Mouse (Mus musculus) lung, embryonic 14.5 days (tissue): ENCODE results near the gene Gdf5. TPM values are rescaled to one million over a fixed set of nuclear protein-coding genes. Genes with fewer than 3 reads are reported as not detected.

Experiments used
- ATAC-seq: fragments of 200-750 bp; cut with Nextera tagmentation; 2 replicates; pipeline ENCODE4 v1.8.0; 2017; ENCODE audit warnings: mild to moderate bottlenecking, moderate TSS enrichment, moderate library complexity; ENCODE audit not compliant: insufficient read depth
- DNase-seq: peaks from one replicate; pipeline ENCODE4 v3.0.0-alpha.2; 2015
- H3K27ac ChIP-seq: fragments of 300-500 bp; sonication (generic); 2 replicates; pipeline ENCODE4 v1.5.1; 2014; ENCODE audit warnings: low read depth, mild to moderate bottlenecking, moderate library complexity
- H3K27me3 ChIP-seq: fragments of 300-500 bp; sonication (generic); 2 replicates; pipeline ENCODE4 v1.6.1; 2014; ENCODE audit warnings: low read length, control low read depth; ENCODE audit not compliant: insufficient read depth
- H3K36me3 ChIP-seq: fragments of 300-500 bp; sonication (generic); 2 replicates; pipeline ENCODE4 v1.6.1; 2014; ENCODE audit warnings: control low read depth; ENCODE audit not compliant: insufficient read depth
- H3K4me1 ChIP-seq: fragments of 300-500 bp; sonication (generic); 2 replicates; pipeline ENCODE4 v1.6.1; 2014; ENCODE audit warnings: antibody characterized with exemption, control low read depth; ENCODE audit not compliant: insufficient read depth
- H3K4me2 ChIP-seq: fragments of 300-500 bp; sonication (generic); 2 replicates; pipeline ENCODE4 v1.6.1; 2014; ENCODE audit warnings: mild to moderate bottlenecking
- H3K4me3 ChIP-seq: fragments of 300-500 bp; sonication (generic); 2 replicates; pipeline ENCODE4 v1.5.1; 2014; ENCODE audit warnings: low read depth, low read length
- H3K9ac ChIP-seq: fragments of 300-500 bp; sonication (generic); 2 replicates; pipeline ENCODE4 v1.6.1; 2014
- H3K9me3 ChIP-seq: fragments of 300-500 bp; sonication (generic); 2 replicates; pipeline ENCODE4 v1.6.1; 2016; ENCODE audit warnings: low read depth, low read length, control low read depth
- CTCF ChIP-seq: IDR thresholded peaks from 2 replicates; pipeline ENCODE4 v1.5.1; 2016; ENCODE audit warnings: antibody characterized with exemption, low read depth
- WGBS: fragments of 180-500 bp; shearing (Covaris S2); extraction: QIAGEN DNeasy Blood & Tissue Kit; methylation state at CpG from one replicate; pipeline ENCODE4 v1.1.7; 2014; 5-methylcytosine and 5-hydroxymethylcytosine counted together
- polyA plus RNA-seq: library from polyadenylated mRNA; unstranded; fragments of >200 nt; fragmentation: Nextera tagmentation; extraction: Ambion mirVana; gene quantifications from 2 replicates; pipeline ENCODE4 v1.2.1, GENCODE M21; 2014

Gene Gdf5
- polyA plus RNA-seq, 1 experiment from 2014 or later, result 0.41 TPM

DNA sequence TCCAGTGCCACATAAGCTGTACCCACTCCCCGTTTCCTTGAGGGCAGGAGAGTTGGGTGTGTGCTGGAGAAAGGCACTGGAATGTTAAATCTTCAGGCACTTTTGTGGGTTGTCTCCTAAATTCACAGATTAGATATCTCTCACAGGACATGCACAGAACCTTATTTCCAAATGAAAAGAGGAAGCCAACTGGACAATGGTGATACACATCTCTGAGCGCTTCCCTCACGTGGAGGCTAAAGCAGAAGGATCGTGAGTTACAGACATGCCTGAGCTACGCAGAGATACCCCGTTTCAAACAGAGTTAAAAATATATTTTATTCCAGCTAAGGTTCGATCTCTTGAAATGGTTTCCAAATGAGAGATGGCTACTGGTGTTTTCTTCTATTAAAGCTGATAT is 22.0 kb downstream of the Gdf5 start:
- Histone ChIP-seq H3K9ac (no peak overlapping the region), H3K27me3 (no peaks in the 10 kb centered on the region), H3K4me3 (no peak overlapping the region), H3K4me1 (no peaks in the 10 kb centered on the region), H3K4me2 (no peak overlapping the region), H3K9me3 (no peaks in the 10 kb centered on the region), H3K36me3 (peaks cover 25% of the 10 kb centered on the region; the same call in 1 of the 2 replicates), H3K27ac (no peak overlapping the region)
- no peak for TF ChIP-seq CTCF
- ATAC-seq (no peak), DNase-seq (no peak)
- 90% methylated on average over 7 of the region's 7 CpGs for WGBS

DNA sequence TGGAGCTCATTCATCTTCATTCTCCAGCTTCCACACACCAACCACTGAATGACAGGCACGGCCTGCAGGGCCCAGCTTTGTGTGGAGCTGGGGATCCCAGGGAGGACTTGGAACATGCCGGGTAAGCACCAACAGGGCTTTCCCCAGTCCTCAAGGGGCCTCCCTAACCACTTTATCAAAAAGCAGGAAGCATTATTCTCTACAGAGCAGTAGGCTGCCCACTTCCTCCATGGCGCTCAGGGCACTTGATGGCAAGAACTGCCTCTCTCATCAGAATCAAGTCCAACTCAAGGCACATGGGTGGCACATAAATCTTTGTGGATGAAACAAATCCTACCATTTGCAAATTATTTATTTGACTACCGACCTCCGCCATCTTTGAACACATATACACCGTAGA is 30.5 kb downstream of the Gdf5 start:
- H3K9ac ChIP-seq, result no peak overlapping the region
- H3K27me3 ChIP-seq, result no peaks in the 10 kb centered on the region
- peaks cover 44% of the 10 kb centered on the region for H3K36me3 ChIP-seq
- no peak for DNase-seq
- no peak overlapping the region for H3K4me3 ChIP-seq
- 91% methylated on average over 6 of the region's 6 CpGs for WGBS
- no peak overlapping the region for H3K4me2 ChIP-seq
- TF ChIP-seq CTCF, result no peak
- H3K27ac ChIP-seq, result no peak overlapping the region
- no peak for ATAC-seq
- H3K9me3 ChIP-seq, result no peaks in the 10 kb centered on the region
- H3K4me1 ChIP-seq, result no peaks in the 10 kb centered on the region

DNA sequence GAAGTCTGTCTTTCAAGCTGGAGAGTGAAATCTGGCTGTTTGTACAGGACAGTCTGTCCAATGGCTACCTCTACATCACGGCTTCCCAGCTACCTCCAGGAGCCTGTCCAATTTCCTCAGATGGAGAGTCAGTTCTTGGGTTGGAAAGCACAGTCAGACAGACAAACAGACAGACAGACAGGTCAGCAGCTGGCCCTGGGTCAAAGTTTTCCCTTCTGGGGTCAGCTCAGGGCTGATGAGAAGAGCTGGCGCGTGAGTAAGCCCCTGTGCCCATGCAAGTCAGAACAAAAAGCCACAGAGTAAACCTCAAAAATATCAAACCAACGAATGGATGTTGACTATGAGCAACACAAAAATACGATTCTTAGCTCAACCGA is 41.5 kb downstream of the Gdf5 start:
- H3K27ac ChIP-seq, result no peak overlapping the region
- 89% methylated on average over 6 of the region's 6 CpGs for WGBS
- ATAC-seq, result no peak
- no peak for TF ChIP-seq CTCF
- no peak overlapping the region for H3K9ac ChIP-seq
- H3K4me3 ChIP-seq, result no peak overlapping the region
- no peaks in the 10 kb centered on the region for H3K9me3 ChIP-seq
- no peaks in the 10 kb centered on the region for H3K4me1 ChIP-seq
- DNase-seq, result no peak
- H3K27me3 ChIP-seq, result no peaks in the 10 kb centered on the region
- no peak overlapping the region for H3K4me2 ChIP-seq
- peaks cover 35% of the 10 kb centered on the region; the same call in 1 of the 2 replicates for H3K36me3 ChIP-seq

DNA sequence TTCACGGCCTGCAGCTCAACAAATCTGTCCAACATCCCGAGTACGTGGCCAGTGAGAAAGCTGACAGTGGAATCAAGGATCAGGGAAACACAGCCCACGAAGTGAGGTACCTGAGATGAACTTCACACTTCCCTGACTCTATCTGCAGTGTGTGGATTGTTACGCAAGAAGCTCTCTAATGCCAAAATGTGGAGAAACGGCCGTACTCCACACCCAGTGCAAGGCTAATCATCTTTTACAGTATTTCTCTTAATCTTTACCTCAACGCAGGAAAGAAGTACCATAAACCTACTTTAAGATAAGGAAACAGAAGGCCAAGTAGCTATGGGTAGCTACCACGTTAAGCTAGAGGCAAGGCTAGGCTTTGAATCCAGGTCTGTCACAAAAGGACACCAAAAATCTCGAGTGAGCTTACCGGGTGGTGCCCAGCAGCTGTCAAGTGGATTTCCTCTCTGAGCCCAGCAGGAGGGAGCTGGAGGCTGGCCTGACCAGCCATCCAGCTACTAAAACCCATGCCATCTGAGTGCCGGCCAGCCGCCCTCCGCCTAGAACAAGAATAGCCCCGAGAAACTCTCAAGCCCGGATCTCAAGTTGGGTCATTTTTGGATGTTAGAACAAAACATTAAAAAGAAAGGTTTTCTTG is 42.1 kb downstream of the Gdf5 start:
- H3K4me1 ChIP-seq, result no peaks in the 10 kb centered on the region
- no peak overlapping the region for H3K4me3 ChIP-seq
- peaks cover 37% of the 10 kb centered on the region; the same call in 1 of the 2 replicates for H3K36me3 ChIP-seq
- DNase-seq (no peak), ATAC-seq (no peak)
- no peak overlapping the region for H3K4me2 ChIP-seq
- H3K9me3 ChIP-seq, result no peaks in the 10 kb centered on the region
- 83% methylated on average over 16 of the region's 16 CpGs for WGBS
- no peak for TF ChIP-seq CTCF
- H3K9ac ChIP-seq, result no peak overlapping the region
- H3K27ac ChIP-seq, result no peak overlapping the region
- H3K27me3 ChIP-seq, result no peaks in the 10 kb centered on the region

DNA sequence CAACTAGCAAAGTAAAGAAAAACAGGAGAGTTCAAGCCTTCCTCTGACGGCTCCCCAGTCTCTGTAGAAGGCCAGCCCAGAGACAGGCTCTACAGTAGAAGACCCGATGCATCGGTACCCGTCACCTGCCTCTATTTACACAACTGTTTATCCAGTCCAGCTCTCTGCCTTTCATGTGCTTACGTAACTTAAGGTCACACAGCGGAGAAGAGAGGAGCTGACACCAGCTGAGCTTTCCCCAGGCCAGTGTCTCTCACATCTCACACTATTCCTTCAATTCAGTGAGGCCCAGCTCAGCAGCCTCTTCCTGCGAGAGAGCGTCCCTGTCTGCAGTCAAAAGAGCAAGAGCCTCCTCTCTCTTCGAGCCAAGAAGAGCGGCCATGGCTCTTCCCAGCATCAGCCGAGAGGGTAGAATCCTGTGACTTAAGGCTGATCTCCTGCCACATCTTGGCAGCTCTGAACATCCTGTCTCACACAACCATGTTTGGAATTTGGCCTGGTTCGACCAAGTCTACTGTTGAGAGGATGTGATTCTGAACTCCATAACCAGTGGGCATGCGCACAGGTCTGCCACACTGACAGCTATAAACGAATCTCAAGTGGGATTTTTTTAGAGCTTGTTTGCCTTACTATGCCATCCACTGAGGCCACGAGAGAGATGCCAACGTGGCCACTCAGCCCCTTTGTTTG is 50.0 kb downstream of the Gdf5 start:
- no peak overlapping the region for H3K9ac ChIP-seq

DNA sequence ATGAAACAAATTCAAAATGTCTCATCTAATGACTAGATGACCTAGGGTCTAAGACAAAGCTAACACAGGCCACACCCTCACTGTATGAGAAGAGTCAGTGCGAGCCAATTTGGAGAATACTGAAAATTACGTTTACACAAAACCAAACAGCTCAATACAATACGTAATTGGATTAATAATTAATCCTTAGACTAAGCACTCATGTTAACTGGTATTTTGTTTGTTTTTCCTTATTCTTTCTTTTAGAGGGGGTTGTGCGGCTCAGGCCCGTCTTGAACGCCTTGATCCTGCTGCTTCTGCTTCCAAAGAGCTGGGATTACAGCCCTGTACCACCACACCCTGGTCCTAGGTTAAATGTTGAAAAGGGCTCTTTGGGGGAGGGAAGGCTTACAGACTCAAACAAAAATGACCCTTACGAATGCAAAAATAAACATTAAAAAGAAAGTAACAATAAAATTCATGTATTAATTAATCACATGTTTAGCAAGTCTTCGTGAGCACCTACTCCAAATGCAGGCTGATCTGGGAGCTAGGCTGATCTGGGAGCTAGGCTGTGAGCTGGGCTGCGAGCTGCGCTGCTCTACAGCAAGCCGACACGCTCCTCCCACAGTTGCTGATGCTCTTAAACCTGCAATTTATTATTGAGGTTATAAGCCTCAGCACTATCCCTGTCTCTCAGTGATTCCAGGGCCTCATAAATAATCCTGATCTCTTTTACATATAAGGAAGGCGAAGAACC is 50.7 kb downstream of the Gdf5 start:
- no peaks in the 10 kb centered on the region for H3K27me3 ChIP-seq

More for the DNA sequence above, 50.0 kb downstream of the Gdf5 start:
- H3K27ac ChIP-seq, result no peak overlapping the region
- no peak overlapping the region for H3K4me3 ChIP-seq
- peaks cover 35% of the 10 kb centered on the region; the same call in 1 of the 2 replicates for H3K36me3 ChIP-seq
- no peak for DNase-seq
- TF ChIP-seq CTCF, result no peak
- WGBS, result 68% methylated on average over 16 of the region's 16 CpGs
- H3K9me3 ChIP-seq, result no peaks in the 10 kb centered on the region
- no peaks in the 10 kb centered on the region; the same call in 1 of the 2 replicates for H3K4me1 ChIP-seq
- H3K27me3 ChIP-seq, result no peaks in the 10 kb centered on the region
- no peak for ATAC-seq
- H3K4me2 ChIP-seq, result no peak overlapping the region

More for the DNA sequence above, 50.7 kb downstream of the Gdf5 start:
- Histone ChIP-seq H3K4me1 (no peaks in the 10 kb centered on the region; the same call in 1 of the 2 replicates), H3K4me2 (no peak overlapping the region), H3K27ac (no peak overlapping the region), H3K36me3 (peaks cover 38% of the 10 kb centered on the region; the same call in 1 of the 2 replicates), H3K9me3 (no peaks in the 10 kb centered on the region), H3K9ac (no peak overlapping the region), H3K4me3 (no peak overlapping the region)
- DNase-seq, result no peak
- 76% methylated on average over 13 of the region's 13 CpGs for WGBS
- ATAC-seq, result no peak
- no peak for TF ChIP-seq CTCF

Other genes starting within 250 kb of the Gdf5 start
- gene Edem2, start 215.9 kb downstream of the Gdf5 start, polyA plus RNA-seq, result 35.6 and 35.7 TPM in 2 replicates
- not detected in 2 replicates for gene Gm17581, start 209.5 kb downstream of the Gdf5 start, polyA plus RNA-seq
- gene Procr, start 194.2 kb downstream of the Gdf5 start, polyA plus RNA-seq, result 10.4 and 10.9 TPM in 2 replicates
- gene Mmp24, start 170.0 kb downstream of the Gdf5 start, polyA plus RNA-seq, result not detected in 2 replicates
- gene BC029722, start 125.9 kb downstream of the Gdf5 start, polyA plus RNA-seq, result 8.9 and 9.2 TPM in 2 replicates
- gene Eif6, start 118.4 kb downstream of the Gdf5 start, polyA plus RNA-seq, result 179 and 194 TPM in 2 replicates
- gene Fam83c, start 110.5 kb downstream of the Gdf5 start, polyA plus RNA-seq, result 0.04 and 0.11 TPM in 2 replicates
- gene Uqcc1, start 15.1 kb downstream of the Gdf5 start, polyA plus RNA-seq, result 52.0 and 52.9 TPM in 2 replicates
- not detected in 2 replicates for gene Gm15557, start 4.6 kb downstream of the Gdf5 start, polyA plus RNA-seq
- 23.5 and 24.6 TPM in 2 replicates for gene Cep250, start 11.1 kb upstream of the Gdf5 start, polyA plus RNA-seq
- 0.51 and 1.9 TPM in 2 replicates for gene 6430550D23Rik, start 62.6 kb upstream of the Gdf5 start, polyA plus RNA-seq
- 219 and 239 TPM in 2 replicates for gene Ergic3, start 62.7 kb upstream of the Gdf5 start, polyA plus RNA-seq
- not detected in 2 replicates for gene Fer1l4, start 107.6 kb upstream of the Gdf5 start, polyA plus RNA-seq
- gene Spag4, start 119.8 kb upstream of the Gdf5 start, polyA plus RNA-seq, result 3.2 and 3.9 TPM in 2 replicates
- gene Cpne1, start 166.6 kb upstream of the Gdf5 start, polyA plus RNA-seq, result 66.7 and 70.2 TPM in 2 replicates
- 36.9 and 41.2 TPM in 2 replicates for gene Rbm12, start 166.6 kb upstream of the Gdf5 start, polyA plus RNA-seq
- 11.0 and 16.6 TPM in 2 replicates for gene Gm28036, start 181.7 kb upstream of the Gdf5 start, polyA plus RNA-seq
- 396 and 414 TPM in 2 replicates for gene Romo1, start 198.7 kb upstream of the Gdf5 start, polyA plus RNA-seq
- 37.5 and 40.9 TPM in 2 replicates for gene Nfs1, start 198.8 kb upstream of the Gdf5 start, polyA plus RNA-seq
- gene Rbm39, start 234.9 kb upstream of the Gdf5 start, polyA plus RNA-seq, result 563 and 569 TPM in 2 replicates